Mouse (Mus musculus) limb, embryonic 11.5 days (tissue): Measurements from ENCODE around the gene Ulk4. TPM values are rescaled to one million over a fixed set of nuclear protein-coding genes. Genes with fewer than 3 reads are reported as not detected.

Experiments
- ATAC-seq: fragments of 200-750 bp; cut with Nextera tagmentation; 2 replicates; pipeline ENCODE4 v1.8.0; 2017; ENCODE audit warnings: low read depth; ENCODE audit not compliant: insufficient number of reproducible peaks, low FRiP score, low TSS enrichment
- DNase-seq: peaks from one replicate; pipeline ENCODE4 v3.0.0-alpha.2; 2015; ENCODE audit warnings: low spot score
- H3K27ac ChIP-seq: fragments of 300-500 bp; sonication (generic); replicated peaks from 2 replicates; pipeline ENCODE4 v1.5.1; 2014; ENCODE audit warnings: low read depth, mild to moderate bottlenecking, low read length
- H3K27me3 ChIP-seq: fragments of 300-500 bp; sonication (generic); 2 replicates; pipeline ENCODE4 v1.6.1; 2014; ENCODE audit warnings: mild to moderate bottlenecking, low read length, mixed read lengths; ENCODE audit not compliant: control insufficient read depth, insufficient read depth
- H3K36me3 ChIP-seq: fragments of 300-500 bp; sonication (generic); 2 replicates; pipeline ENCODE4 v1.6.1; 2014; ENCODE audit warnings: mild to moderate bottlenecking, low read length, moderate library complexity, mixed read lengths; ENCODE audit not compliant: control insufficient read depth, insufficient read depth
- H3K4me1 ChIP-seq: fragments of 300-500 bp; sonication (generic); 2 replicates; pipeline ENCODE4 v1.6.1; 2014; ENCODE audit warnings: low read length, mixed read lengths; ENCODE audit not compliant: control insufficient read depth, insufficient read depth
- H3K4me2 ChIP-seq: fragments of 300-500 bp; sonication (generic); 2 replicates; pipeline ENCODE4 v1.6.1; 2014; ENCODE audit warnings: low read depth, mild to moderate bottlenecking, moderate library complexity; ENCODE audit not compliant: severe bottlenecking
- H3K4me3 ChIP-seq: fragments of 300-500 bp; sonication (generic); 2 replicates; pipeline ENCODE4 v1.5.1; 2014; ENCODE audit warnings: low read depth, low read length
- H3K9ac ChIP-seq: fragments of 300-500 bp; sonication (generic); 2 replicates; pipeline ENCODE4 v1.6.1; 2014; ENCODE audit warnings: mild to moderate bottlenecking, low read length
- H3K9me3 ChIP-seq: fragments of 300-500 bp; sonication (generic); 2 replicates; pipeline ENCODE4 v1.6.1; 2016; ENCODE audit warnings: low read length; ENCODE audit not compliant: control insufficient read depth
- WGBS: fragments of 180-500 bp; shearing (Covaris S2); extraction: QIAGEN DNeasy Blood & Tissue Kit; methylation state at CpG from one replicate; pipeline ENCODE4 v1.1.7; 2014; 5-methylcytosine and 5-hydroxymethylcytosine counted together
- polyA plus RNA-seq: library from polyadenylated mRNA; unstranded; fragments of >200 nt; fragmentation: Nextera tagmentation; extraction: Ambion mirVana; gene quantifications from 2 replicates; pipeline ENCODE4 v1.2.1, GENCODE M21; 2014

Ulk4 gene
- polyA plus RNA-seq, 1 experiment from 2014 or later: 147 TPM

DNA sequence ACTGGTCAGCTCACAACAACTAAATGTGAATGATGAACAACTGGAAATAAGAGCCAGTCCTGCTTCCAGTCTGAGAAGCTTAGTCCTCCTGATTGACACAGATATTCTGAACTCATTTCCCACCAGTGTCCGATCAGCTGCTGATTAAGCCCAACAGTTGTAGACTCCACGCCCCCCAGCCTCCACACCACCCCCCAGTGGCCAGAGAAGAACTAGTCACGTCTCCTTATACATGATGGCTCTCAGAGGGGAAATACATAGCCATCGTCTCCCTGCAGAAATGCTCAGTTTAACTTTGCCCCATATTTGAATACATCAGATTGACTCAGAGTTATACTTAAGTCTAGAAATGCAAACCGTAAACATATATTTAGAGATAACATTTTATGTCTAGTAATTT lies 184.4 kb downstream of the Ulk4 start:
- H3K4me2 ChIP-seq: no peak overlapping the region
- H3K4me1 ChIP-seq: no peaks in the 10 kb centered on the region
- H3K4me3 ChIP-seq: no peak overlapping the region
- no peak overlapping the region for H3K9ac ChIP-seq
- WGBS: 87% methylated on average over 5 of the region's 5 CpGs
- DNase-seq (no peak), ATAC-seq (no peak)
- H3K27ac ChIP-seq: no peak overlapping the region
- no peaks in the 10 kb centered on the region for H3K36me3 ChIP-seq
- no peaks in the 10 kb centered on the region for H3K27me3 ChIP-seq
- no peaks in the 10 kb centered on the region for H3K9me3 ChIP-seq

DNA sequence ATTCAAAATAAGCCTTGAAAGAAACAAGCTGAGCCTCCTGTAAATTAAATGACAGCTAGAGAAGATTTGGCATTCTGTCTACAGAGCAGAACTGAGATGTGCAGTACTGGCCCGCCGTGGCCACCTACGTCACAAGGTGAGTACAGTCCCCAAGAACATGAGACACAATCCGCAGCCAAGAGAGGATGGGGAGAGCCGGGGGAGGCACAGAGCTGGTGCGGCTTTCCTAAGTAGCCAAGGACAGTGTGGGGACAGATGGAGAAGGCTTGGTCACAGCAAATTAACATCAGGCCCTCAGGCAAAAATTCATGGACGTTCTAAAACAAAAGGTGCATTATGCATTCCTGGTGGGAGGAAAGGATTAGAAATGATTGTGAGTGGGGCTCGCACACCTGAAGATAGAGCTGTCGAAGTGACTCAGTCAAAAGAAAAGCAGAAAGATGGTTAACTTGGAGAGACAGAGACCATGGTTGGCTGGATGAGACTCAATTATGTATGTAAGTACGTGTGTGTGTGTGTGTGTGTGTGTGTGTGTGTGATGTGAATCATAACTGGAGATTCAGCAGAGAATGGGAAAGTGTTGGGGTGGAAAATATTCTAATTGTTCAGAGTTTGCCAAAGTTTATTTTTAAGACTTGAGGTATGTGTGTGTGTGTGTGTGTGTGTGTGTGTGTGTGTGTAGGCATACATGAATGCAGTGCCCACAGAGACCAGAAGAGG lies 185.8 kb downstream of the Ulk4 start:
- no peak for ATAC-seq
- WGBS: 87% methylated on average over 10 of the region's 10 CpGs
- Histone ChIP-seq H3K4me3 (no peak overlapping the region), H3K4me2 (no peak overlapping the region), H3K27me3 (no peaks in the 10 kb centered on the region), H3K27ac (no peak overlapping the region), H3K9ac (no peak overlapping the region), H3K36me3 (no peaks in the 10 kb centered on the region), H3K9me3 (no peaks in the 10 kb centered on the region), H3K4me1 (no peaks in the 10 kb centered on the region)
- no peak for DNase-seq

DNA sequence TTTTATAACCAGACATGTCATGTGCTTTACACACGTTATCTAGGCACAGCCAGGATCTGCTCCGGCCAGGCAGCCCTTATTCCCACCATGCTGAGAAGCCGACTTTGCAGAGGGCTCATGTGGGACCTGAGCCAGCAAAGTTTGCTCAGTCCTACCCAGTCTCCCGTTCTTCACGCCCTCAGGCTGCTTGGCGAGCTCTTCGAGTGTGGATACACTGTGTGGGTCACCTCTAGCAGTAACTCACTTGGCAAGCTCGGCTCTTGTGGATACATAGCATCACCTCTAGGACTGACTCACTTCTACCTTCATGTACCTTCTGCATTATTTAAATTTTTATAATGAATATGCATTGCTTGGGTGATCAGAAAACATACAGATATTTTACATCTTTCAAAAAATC lies 189.3 kb downstream of the Ulk4 start:
- no peak for DNase-seq
- Histone ChIP-seq H3K4me2 (no peak overlapping the region), H3K27me3 (no peaks in the 10 kb centered on the region), H3K9me3 (no peaks in the 10 kb centered on the region), H3K9ac (no peak overlapping the region), H3K27ac (no peak overlapping the region), H3K4me3 (no peak overlapping the region), H3K4me1 (no peaks in the 10 kb centered on the region), H3K36me3 (no peaks in the 10 kb centered on the region)
- no peak for ATAC-seq
- 71% methylated on average over 8 of the region's 8 CpGs for WGBS

DNA sequence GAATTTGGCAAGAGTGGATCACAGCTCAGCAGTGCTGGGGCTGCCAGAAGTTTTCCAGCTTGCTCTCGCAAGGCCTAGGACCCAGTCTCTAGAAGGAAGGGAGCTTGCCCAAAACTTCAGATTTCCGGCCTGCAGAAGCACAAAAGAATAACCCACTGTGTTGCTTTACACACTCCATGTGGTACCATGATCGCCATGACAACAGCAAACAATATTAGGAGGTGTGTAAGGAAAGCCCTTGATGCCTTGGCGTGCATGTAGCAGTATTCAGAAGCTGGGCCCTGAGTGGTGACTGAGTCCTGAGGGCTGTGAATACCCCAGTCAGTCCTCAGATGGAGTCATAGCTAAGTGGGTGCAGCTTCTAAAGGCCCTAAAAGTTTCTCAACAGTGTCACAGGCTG lies 192.8 kb downstream of the Ulk4 start:
- Histone ChIP-seq H3K27me3 (no peaks in the 10 kb centered on the region), H3K36me3 (no peaks in the 10 kb centered on the region), H3K4me1 (peaks cover 7% of the 10 kb centered on the region), H3K9ac (no peak overlapping the region), H3K9me3 (no peaks in the 10 kb centered on the region), H3K27ac (no peak overlapping the region), H3K4me3 (no peak overlapping the region), H3K4me2 (no peak overlapping the region)
- no peak for DNase-seq
- 93% methylated on average over 4 of the region's 4 CpGs for WGBS
- ATAC-seq: no peak

DNA sequence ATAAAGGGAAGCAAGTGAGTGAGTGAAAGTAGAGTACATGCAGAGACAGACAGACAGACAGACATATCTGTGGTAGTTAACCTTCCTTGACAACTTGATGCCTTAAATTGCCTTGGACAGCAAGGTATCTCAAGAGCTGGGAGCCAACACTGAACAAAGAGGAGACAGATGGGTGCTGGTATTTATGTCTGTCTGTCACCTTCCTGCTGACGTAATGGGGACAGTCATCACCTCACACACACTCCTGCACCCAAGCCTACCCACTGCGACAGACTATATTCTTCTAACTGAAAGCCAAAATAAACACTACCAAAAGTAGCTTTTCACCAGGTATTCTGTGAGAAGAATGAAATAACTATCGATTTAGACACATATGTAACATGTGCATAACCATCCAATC lies 196.2 kb downstream of the Ulk4 start:
- no peaks in the 10 kb centered on the region for H3K36me3 ChIP-seq
- DNase-seq (no peak), ATAC-seq (no peak)
- no peaks in the 10 kb centered on the region for H3K9me3 ChIP-seq
- H3K9ac ChIP-seq: no peak overlapping the region
- H3K4me1 ChIP-seq: peaks cover 14% of the 10 kb centered on the region
- H3K27me3 ChIP-seq: no peaks in the 10 kb centered on the region
- no peak overlapping the region for H3K27ac ChIP-seq
- no peak overlapping the region for H3K4me3 ChIP-seq
- H3K4me2 ChIP-seq: no peak overlapping the region
- WGBS: 86% methylated on average over 3 of the region's 3 CpGs

DNA sequence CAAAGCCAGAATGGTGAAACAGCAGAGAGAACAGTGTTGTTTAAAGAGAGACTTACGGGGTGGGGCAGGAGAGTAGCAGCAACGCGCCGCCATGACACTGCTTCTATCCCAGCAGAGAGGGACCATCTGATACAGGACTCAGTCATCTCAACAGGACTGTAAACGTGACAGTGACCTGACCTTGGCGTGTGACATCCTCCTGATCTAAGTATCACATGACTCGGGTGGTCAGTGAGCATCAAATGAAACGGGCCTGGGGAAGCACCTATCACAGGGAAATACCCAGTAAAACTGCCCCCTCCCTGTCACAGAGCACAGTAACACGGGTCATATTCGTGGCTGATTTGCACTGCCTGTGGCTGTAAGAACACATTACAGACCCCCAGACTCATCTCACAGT lies 196.6 kb downstream of the Ulk4 start:
- H3K4me2 ChIP-seq: no peak overlapping the region
- H3K4me1 ChIP-seq: peaks cover 14% of the 10 kb centered on the region
- no peaks in the 10 kb centered on the region for H3K27me3 ChIP-seq
- no peak overlapping the region for H3K9ac ChIP-seq
- H3K27ac ChIP-seq: no peak overlapping the region
- no peaks in the 10 kb centered on the region for H3K36me3 ChIP-seq
- DNase-seq: no peak
- H3K9me3 ChIP-seq: no peaks in the 10 kb centered on the region
- WGBS: 58% methylated on average over 10 of the region's 10 CpGs
- no peak for ATAC-seq
- no peak overlapping the region for H3K4me3 ChIP-seq

DNA sequence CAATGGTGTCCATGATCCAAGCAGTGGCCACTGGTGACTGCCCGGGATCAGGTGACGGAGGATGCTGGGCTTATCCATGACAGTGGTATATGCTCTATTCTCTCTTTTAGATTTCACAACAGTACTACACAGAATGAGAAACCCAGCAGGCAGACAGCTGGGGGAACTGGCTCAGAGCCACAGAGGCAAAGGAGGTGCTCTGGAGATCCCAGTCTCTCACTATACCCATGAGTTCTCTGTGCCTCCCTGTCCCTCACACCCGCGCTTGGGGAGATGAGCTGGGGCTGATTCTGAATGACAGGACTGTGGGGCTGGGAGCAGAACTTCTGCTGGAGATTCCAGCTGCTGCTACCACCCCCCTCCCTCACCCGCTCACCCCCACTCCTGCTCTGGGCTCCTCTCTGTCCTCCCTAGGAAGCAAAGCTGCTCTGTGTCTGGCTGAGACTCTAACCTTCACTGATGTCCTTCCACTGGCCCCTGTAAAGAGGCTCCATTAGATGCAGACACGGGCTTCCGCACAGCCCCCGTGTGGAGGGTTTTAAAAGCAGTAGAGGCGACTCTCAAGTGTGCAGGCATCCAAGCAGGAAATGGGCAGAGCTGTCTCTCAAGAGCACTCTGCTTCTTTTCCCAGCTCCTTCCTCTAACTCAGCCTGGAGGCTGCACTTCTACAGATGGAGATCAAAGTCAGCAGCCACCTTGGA lies 197.5 kb downstream of the Ulk4 start:
- no peaks in the 10 kb centered on the region for H3K9me3 ChIP-seq
- H3K4me1 ChIP-seq: peaks cover 14% of the 10 kb centered on the region
- H3K4me2 ChIP-seq: 0 out of 2 replicates have a peak overlapping the region, but pooled peaks have one; percentile 2
- H3K36me3 ChIP-seq: no peaks in the 10 kb centered on the region
- no peaks in the 10 kb centered on the region for H3K27me3 ChIP-seq
- H3K27ac ChIP-seq: no peak overlapping the region
- 32% methylated on average over 9 of the region's 9 CpGs for WGBS
- no peak overlapping the region for H3K4me3 ChIP-seq
- DNase-seq (peak; percentile 59), ATAC-seq (peak; percentile 55; the same call in 1 of the 2 replicates)
- no peak overlapping the region for H3K9ac ChIP-seq

DNA sequence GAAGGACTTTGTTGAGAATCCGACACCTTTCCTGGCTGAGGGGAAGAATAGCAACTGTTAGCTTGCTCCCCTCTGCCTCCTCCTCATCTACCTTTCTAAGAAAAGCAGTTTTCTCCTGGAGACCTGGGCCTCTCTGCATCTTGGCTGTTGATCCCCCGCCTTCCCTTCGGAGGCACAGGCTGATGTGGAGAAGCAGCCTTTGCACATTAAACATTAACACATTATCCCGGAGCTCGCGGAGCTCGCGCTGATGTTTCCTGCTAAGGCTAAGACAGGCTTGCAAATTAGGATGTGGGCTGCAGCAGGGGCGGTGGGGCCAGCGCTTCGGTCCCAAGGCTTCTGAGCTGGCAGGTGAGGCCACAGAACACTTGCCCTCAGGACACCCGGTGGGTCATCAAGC lies 200.7 kb downstream of the Ulk4 start:
- H3K27ac ChIP-seq: no peak overlapping the region
- WGBS: 43% methylated on average over 12 of the region's 12 CpGs
- H3K9ac ChIP-seq: no peak overlapping the region
- DNase-seq (no peak), ATAC-seq (no peak)
- no peaks in the 10 kb centered on the region for H3K9me3 ChIP-seq
- H3K4me2 ChIP-seq: no peak overlapping the region
- H3K36me3 ChIP-seq: no peaks in the 10 kb centered on the region
- no peak overlapping the region for H3K4me3 ChIP-seq
- H3K4me1 ChIP-seq: peaks cover 16% of the 10 kb centered on the region
- no peaks in the 10 kb centered on the region for H3K27me3 ChIP-seq
